Mouse (Mus musculus) lung, adult 2 months (tissue): ENCODE results near the gene Per1.

Source experiments
- CTCF ChIP-seq: fragments of 200-500 bp; IDR thresholded peaks from 2 replicates; pipeline ENCODE4 v1.5.1; 2011; ENCODE audit warnings: mild to moderate bottlenecking, low read length, control low read depth; ENCODE audit not compliant: insufficient read depth
- POLR2A ChIP-seq: fragments of 200-500 bp; IDR thresholded peaks from 2 replicates; pipeline ENCODE4 v1.6.1; 2011; ENCODE audit warnings: low read depth, mild to moderate bottlenecking, control low read depth, low read length, borderline replicate concordance; ENCODE audit errors: extremely low read depth

- no peak for TF ChIP-seq POLR2A
- TF ChIP-seq CTCF: no peak
These were observed 18.4 kb upstream of the Per1 start for GRCm38 (mm10) chr11:69076572-69076971.
